28 mouse cellular contexts compared by ENCODE assay signal in genomic region chr13:81684884-81685283, GRCm38 (mm10). TPM values are rescaled to one million over a fixed set of nuclear protein-coding genes. Genes with fewer than 3 reads are reported as not detected.
A peak's percentile ranks its signal among the peaks of the same experiment; 100 is the strongest.
DNase-seq lines count a peak whose midpoint lies in the region; ATAC-seq and TF ChIP-seq lines count a peak whose summit lies in the region.
"Had no signal": no experiment of that assay in that cellular context is flagged by ENCODE, and none has a peak within 500 bp of the region (broad histone marks: within the 10 kb centered on the region; RNA-seq: fewer than 3 reads in every experiment).

No protein-coding gene starts in this region.

- peaks cover 16% of the 10 kb centered on the region for H3K36me3 ChIP-seq in liver, postnatal 0 days (replicated peaks; ENCODE audit: insufficient read depth, low read length)
- H3K36me3 ChIP-seq: stomach, embryonic 15.5 days had no signal

- H3K9ac ChIP-seq in liver, postnatal 0 days (replicated peaks): no peak overlapping the region
- H3K9ac ChIP-seq: embryonic facial prominence, embryonic 12.5 days; heart, embryonic 15.5 days; limb, embryonic 12.5 days; liver, embryonic 15.5 days; lung, embryonic 15.5 days; midbrain, embryonic 12.5 days; stomach, embryonic 15.5 days had no signal

- DNase-seq in 3134 (ENCODE audit: extremely low read depth, insufficient read length, low spot score) (peak; percentile 55), MN1 (ENCODE audit: low spot score) (peak; percentile 22)
- DNase-seq in CD4-positive helper T cell, adult 2 months (ENCODE audit: low read depth, low spot score): peak; percentile 27
- peak; percentile 51 for DNase-seq in induced T-regulatory cell, adult 2 months (ENCODE audit: low read depth)
- no peak for DNase-seq in spleen, postnatal 4 days (ENCODE audit: low spot score in 2 of 2)
- no peak for DNase-seq in liver, postnatal 0 days
- DNase-seq in right cerebral cortex, postnatal 25 days: no peak
- DNase-seq: B cell, adult 2 months; cerebellum, adult 8-10 months; cerebellum, postnatal 25 days; gastrocnemius, postnatal 14 days; kidney, adult 9 months; kidney, postnatal 25 days; lung, postnatal 36 days; thymus, postnatal 25 days had no signal

- H3K27me3 ChIP-seq in liver, postnatal 0 days (ENCODE audit: insufficient read depth, low read length): no peaks in the 10 kb centered on the region
- H3K27me3 ChIP-seq: embryonic facial prominence, embryonic 12.5 days; heart, embryonic 15.5 days; limb, embryonic 12.5 days; liver, embryonic 15.5 days; lung, embryonic 15.5 days; megakaryocyte, embryonic 14.5 days; midbrain, embryonic 12.5 days; stomach, embryonic 15.5 days had no signal

- H3K4me1 ChIP-seq in liver, postnatal 0 days (ENCODE audit: insufficient read depth): peaks cover 2% of the 10 kb centered on the region; the same call in 1 of the 2 replicates
- H3K4me1 ChIP-seq: heart, embryonic 15.5 days; lung, embryonic 15.5 days; stomach, embryonic 15.5 days had no signal

- 81% methylated on average over 3 of the region's 3 CpGs for WGBS in liver, postnatal 0 days (ENCODE audit: insufficient replicate concordance)

- no peaks in the 10 kb centered on the region for H3K9me3 ChIP-seq in liver, postnatal 0 days (ENCODE audit: low read length)
- H3K9me3 ChIP-seq: embryonic facial prominence, embryonic 12.5 days; heart, embryonic 10.5 days; heart, embryonic 15.5 days; limb, embryonic 12.5 days; liver, embryonic 15.5 days; lung, embryonic 15.5 days; megakaryocyte, embryonic 14.5 days; midbrain, embryonic 12.5 days; stomach, embryonic 15.5 days had no signal

- TF ChIP-seq EP300 in liver, postnatal 0 days (IDR thresholded peaks at IDR 0.05; ENCODE audit: low read depth): no peak

- no peak for ATAC-seq in liver, postnatal 0 days
- ATAC-seq: forebrain, embryonic 14.5 days; hindbrain, embryonic 16.5 days; intestine, embryonic 16.5 days had no signal

- H3K4me3 ChIP-seq in liver, postnatal 0 days (ENCODE audit: low read depth, low read length): no peak overlapping the region
- H3K4me3 ChIP-seq: embryonic facial prominence, embryonic 12.5 days; heart, embryonic 10.5 days; heart, embryonic 15.5 days; left cerebral cortex, adult 2 months; limb, embryonic 12.5 days; liver, embryonic 15.5 days; lung, embryonic 15.5 days; megakaryocyte, embryonic 14.5 days; midbrain, embryonic 12.5 days; stomach, embryonic 15.5 days had no signal

- no peak overlapping the region for H3K27ac ChIP-seq in liver, postnatal 0 days (ENCODE audit: low read depth)
- H3K27ac ChIP-seq: embryonic facial prominence, embryonic 12.5 days; heart, embryonic 10.5 days; heart, embryonic 15.5 days; left cerebral cortex, adult 2 months; limb, embryonic 12.5 days; liver, embryonic 15.5 days; lung, embryonic 15.5 days; midbrain, embryonic 12.5 days; stomach, embryonic 15.5 days had no signal

- no peak overlapping the region for H3K4me2 ChIP-seq in liver, postnatal 0 days (ENCODE audit: low read depth, low read length)
- H3K4me2 ChIP-seq: embryonic facial prominence, embryonic 12.5 days; heart, embryonic 15.5 days; limb, embryonic 12.5 days; liver, embryonic 15.5 days; lung, embryonic 15.5 days; midbrain, embryonic 12.5 days; stomach, embryonic 15.5 days had no signal

- no peak for TF ChIP-seq CTCF in liver, postnatal 0 days (IDR thresholded peaks at IDR 0.05; ENCODE audit: low read depth)

RNA-seq across cellular contexts. Expression of gene Polr3g, which starts 25.9 kb away (rescaled TPM):
- polyA plus RNA-seq in liver, postnatal 0 days (2015; fragmentation: Nextera tagmentation; extraction: Ambion mirVana): 6.2 and 6.6 TPM in 2 replicates

RNA-seq across cellular contexts. Expression of gene Mblac2, which starts 26.3 kb away (rescaled TPM):
- polyA plus RNA-seq in liver, postnatal 0 days (2015; fragmentation: Nextera tagmentation; extraction: Ambion mirVana): 3.1 and 4.3 TPM in 2 replicates

RNA-seq across cellular contexts. Expression of gene Lysmd3, which starts 27.4 kb away (rescaled TPM):
- 10.2 and 11.8 TPM in 2 replicates for polyA plus RNA-seq in liver, postnatal 0 days (2015; fragmentation: Nextera tagmentation; extraction: Ambion mirVana)

RNA-seq across cellular contexts. Expression of gene Adgrv1, which starts 51.9 kb away (rescaled TPM):
- polyA plus RNA-seq in liver, postnatal 0 days (2015; fragmentation: Nextera tagmentation; extraction: Ambion mirVana): 0.87 and 1.4 TPM in 2 replicates

Comparison
In these comparisons a context has a peak if more than half of its experiments do, and no peak if none do; other contexts are left out.
1. DNase-seq: peak in 3134 (single experiment), CD4-positive helper T cell, adult 2 months (single experiment), MN1 (single experiment) and induced T-regulatory cell, adult 2 months (single experiment); none in spleen, postnatal 4 days (0 of 2), liver, postnatal 0 days (single experiment) and right cerebral cortex, postnatal 25 days (single experiment).